Mouse (Mus musculus) ES-Bruce4 (cell line): Measurements from ENCODE around the gene Ugp2.
A peak's percentile ranks its signal among the peaks of the same experiment; 100 is the strongest.

Experiments
- CTCF ChIP-seq: IDR thresholded peaks from one replicate; pipeline ENCODE4 v1.8.1; 2011; ENCODE audit warnings: low read depth, low read length
- EP300 ChIP-seq: IDR thresholded peaks from 2 replicates; pipeline ENCODE4 v1.6.1; 2011; ENCODE audit warnings: low read depth, low read length; ENCODE audit not compliant: insufficient read depth

GRCm38 (mm10) chr11:21308119-21308518, 62.9 kb downstream of the Ugp2 start:
- peak; percentile 67 for TF ChIP-seq CTCF
- TF ChIP-seq EP300 = no peak
